Mouse (Mus musculus) regulatory T cell (primary cell): Measurements from ENCODE around the gene Gm5478.
"Not testable (repeated sequence)": the region's sequence is repeated elsewhere in the genome, so short reads cannot be mapped to it uniquely, and the experiment has no call there.

Source experiments
- in situ Hi-C: fragments of 300-600 bp; cut with MboI, MseI; formaldehyde crosslinking; loops from one replicate; pipeline ENCODE4 v1.15.1; 2025; ENCODE audit warnings: high pct_unique_total_duplicates

Gm5478 gene

GRCm38 (mm10) chr15:101647280-101647679 is at the start of gene Gm5478:
Gene Gm5478 (minus strand): TSS chr15:101647380.
- in situ Hi-C loops, result no loop called here

- in situ Hi-C loops, result no loop called here
Measured at GRCm38 (mm10) chr15:101694207-101694606, 47.0 kb upstream of the Gm5478 start, which contains the start of gene Krt6a. Gene Krt6a (minus strand): TSS chr15:101694307.

GRCm38 (mm10) chr15:101690460-101690859 is 43.3 kb upstream of the Gm5478 start:
- in situ Hi-C loops, result not testable (repeated sequence)

- in situ Hi-C loops, result loop anchor here (10.0 kb wide), 1 partner anchor 863 kb away; no protein-coding TSS in a partner anchor
Measured at GRCm38 (mm10) chr15:101688161-101688560, 41.0 kb upstream of the Gm5478 start.

GRCm38 (mm10) chr15:101680187-101680586 is 33.0 kb upstream of the Gm5478 start, which contains the start of gene Krt6b:
Gene Krt6b (minus strand): TSS chr15:101680287.
- in situ Hi-C loops, result loop anchor here (10.0 kb wide), 1 partner anchor 855 kb away; no protein-coding TSS in a partner anchor

- in situ Hi-C loops, result no loop called here
Measured at GRCm38 (mm10) chr15:101675978-101676377, 28.8 kb upstream of the Gm5478 start.

GRCm38 (mm10) chr15:101652736-101653265 is 5.6 kb upstream of the Gm5478 start:
- in situ Hi-C loops, result no loop called here

GRCm38 (mm10) chr15:101627884-101628283 is 19.3 kb downstream of the Gm5478 start, which contains the start of gene Gm5414:
Gene Gm5414 (minus strand): TSS chr15:101628188.
- in situ Hi-C loops, result no loop called here

GRCm38 (mm10) chr15:101599123-101599522 is 48.1 kb downstream of the Gm5478 start:
- in situ Hi-C loops, result no loop called here
